Mouse (Mus musculus) thymus, adult 2 months (tissue): ENCODE data around the gene Mto1.

ENCODE experiments used
- CTCF ChIP-seq: fragments of 200-500 bp; IDR thresholded peaks from 2 replicates; pipeline ENCODE4 v1.5.1; 2012; ENCODE audit warnings: mild to moderate bottlenecking, control low read depth, low read length, moderate library complexity, borderline replicate concordance; ENCODE audit not compliant: control insufficient read depth, poor library complexity, insufficient read depth; ENCODE audit errors: extremely low read depth
- POLR2A ChIP-seq: fragments of 200-500 bp; IDR thresholded peaks from 2 replicates; pipeline ENCODE4 v1.6.1; 2012; ENCODE audit warnings: mild to moderate bottlenecking, low read length, control low read depth, moderate library complexity; ENCODE audit not compliant: control insufficient read depth, poor library complexity, insufficient read depth; ENCODE audit errors: extremely low read depth

- TF ChIP-seq CTCF = no peak
- TF ChIP-seq POLR2A = no peak
Observed at GRCm38 (mm10) chr9:78429551-78429950, 18.5 kb upstream of the Mto1 start.
